Mouse (Mus musculus): ENCODE measurements around the gene Iars2.
"Not testable (repeated sequence)": the region's sequence is repeated elsewhere in the genome, so short reads cannot be mapped to it uniquely, and the experiment has no call there.

Gene Iars2

DNA sequence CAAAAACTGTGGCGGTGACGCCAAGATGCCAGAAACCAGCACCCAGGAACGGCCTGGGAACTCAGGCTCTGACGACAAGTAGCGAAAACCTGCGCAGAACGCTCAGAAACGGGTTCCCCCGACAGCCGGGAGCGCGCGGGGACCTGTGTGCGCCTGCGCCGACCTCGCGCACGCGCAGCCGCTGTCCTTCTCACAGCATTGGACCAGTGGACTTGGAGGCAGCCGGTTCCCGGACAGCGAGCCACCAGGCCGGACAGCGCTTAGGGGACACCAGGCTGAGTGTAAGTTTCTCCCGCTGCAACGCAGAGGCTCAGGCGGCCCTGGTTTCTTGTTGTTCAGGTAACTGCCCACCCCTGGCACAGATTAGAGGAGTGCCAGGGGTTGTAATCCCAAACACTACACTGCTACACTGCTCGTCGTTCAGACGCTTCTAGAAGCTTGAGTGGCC lies 2.8 kb upstream of the Iars2 start, which contains the start of gene Bpnt1:
TSS of gene Bpnt1 (plus strand) at position 167 of the 448 bp plus-strand sequence.
- DNase-seq (ENCODE audit: low spot score), result peak; percentile 88

DNA sequence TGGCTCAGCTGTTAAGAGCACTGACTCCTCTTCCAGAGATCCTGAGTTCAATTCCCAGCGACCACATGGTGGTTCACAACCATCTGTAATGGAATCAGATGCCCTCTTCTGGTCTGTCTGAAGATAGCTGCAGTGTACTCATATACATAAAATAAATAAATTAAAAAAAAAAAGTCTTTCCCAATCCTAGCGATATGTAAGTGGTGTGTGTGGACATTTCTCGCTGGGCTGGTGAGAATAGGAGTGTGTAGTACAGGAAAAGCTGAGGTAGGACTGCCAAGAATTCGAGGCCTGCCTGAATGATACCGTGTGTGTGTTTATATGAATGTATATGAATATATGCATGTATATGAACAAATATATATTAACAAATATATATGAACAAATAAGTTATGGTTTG lies 2.2 kb upstream of the Iars2 start:
- DNase-seq (ENCODE audit: low spot score), result no peak

DNA sequence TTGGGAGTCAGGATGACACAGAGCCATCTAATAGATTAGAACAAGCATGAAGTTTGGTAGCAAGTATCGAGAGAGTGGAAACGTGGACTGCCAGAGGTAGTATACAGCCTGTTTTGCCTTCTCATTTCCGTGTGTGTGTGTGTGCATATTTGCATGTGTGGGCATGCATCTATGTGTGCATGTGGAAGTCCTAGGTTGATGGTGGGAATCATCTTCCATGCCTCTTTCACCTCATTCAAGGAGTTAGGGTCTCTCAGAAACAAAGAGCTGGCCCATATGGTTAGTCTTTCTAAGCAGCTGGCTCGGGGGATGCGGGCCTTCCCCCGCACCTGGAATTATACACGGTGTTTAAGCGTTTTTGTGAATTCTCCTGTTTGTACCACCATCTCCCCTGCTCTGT lies 655 bp upstream of the Iars2 start:
- no peak for DNase-seq (ENCODE audit: low spot score)

DNA sequence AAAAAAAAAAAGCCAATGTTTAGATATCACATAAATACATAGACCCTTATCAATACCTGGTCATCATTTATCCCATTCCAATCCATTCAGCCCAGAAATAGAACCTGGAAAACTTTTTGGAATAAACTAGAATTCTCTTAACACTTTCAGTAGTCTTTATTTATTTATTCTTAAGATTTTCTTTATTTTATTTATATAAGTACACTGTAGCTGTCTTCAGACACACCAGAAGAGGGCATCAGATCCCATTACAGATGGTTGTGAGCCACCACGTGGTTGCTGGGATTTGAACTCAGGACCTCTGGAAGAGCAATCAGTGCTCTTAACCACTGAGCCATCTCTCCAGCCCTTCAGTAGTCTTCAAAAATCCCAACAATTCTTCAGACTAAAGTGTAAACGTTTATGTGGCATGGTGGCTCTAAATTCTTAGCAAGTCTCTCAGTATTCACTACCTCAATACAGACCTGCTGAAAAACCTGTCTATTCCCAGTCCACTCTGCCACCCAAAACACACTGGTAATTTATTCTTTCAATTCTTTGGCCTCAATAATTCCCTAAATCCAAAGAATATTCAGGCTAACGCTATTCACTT lies 1.3 kb downstream of the Iars2 start:
- not testable (repeated sequence) for DNase-seq (ENCODE audit: low spot score)

DNA sequence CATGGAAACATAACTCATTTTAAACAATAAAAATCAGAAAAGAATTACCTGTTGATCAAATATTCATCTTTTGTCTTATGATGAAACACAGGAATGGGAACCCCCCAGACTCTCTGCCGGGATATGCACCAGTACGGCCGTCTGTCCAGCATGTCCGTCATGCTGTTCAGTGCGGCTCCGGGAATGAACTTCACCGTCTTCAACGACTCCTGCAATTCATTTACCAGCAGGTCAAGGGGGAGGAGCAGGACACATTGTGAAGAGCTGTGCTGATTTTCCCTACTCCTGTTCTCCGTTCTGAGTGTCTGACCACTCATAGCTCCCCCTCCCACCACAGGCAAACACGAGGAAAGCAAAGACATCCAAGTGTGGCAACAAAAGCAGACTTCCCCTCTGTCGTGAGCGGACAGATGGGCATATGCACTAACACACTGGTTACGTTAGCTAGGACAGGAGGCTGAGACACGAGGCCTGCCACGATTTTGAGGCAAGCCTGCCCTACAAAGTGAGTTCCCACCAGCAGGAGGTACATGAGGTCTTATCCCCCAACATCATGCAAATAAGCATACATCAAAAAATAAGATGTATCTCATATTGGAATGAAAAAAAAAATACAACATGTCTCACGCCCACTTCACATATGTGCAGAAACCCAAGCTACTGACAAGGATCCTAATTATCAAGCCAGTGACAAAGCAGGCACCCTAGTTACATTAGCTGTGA lies 13.2 kb downstream of the Iars2 start:
- no peak for DNase-seq (ENCODE audit: low spot score)

DNA sequence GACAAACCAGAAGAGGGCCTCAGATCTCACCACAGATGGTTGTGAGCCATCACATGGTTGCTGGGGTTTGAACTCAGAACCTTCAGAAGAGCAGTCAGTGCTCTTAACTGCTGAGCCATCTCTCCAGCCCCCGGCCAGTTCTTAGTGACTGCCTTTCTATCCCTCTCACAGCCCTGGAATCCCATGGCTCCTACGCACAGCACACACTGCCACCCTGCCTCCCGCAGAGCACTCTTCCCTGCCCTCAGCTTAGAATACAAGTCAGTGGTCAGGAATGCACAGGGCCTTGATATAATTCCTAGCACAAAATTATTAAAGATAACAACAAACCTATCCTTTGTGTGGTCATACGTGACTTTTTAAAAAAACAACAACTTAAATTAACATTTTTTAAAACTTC lies 14.7 kb downstream of the Iars2 start:
- DNase-seq (ENCODE audit: low spot score), result no peak

DNA sequence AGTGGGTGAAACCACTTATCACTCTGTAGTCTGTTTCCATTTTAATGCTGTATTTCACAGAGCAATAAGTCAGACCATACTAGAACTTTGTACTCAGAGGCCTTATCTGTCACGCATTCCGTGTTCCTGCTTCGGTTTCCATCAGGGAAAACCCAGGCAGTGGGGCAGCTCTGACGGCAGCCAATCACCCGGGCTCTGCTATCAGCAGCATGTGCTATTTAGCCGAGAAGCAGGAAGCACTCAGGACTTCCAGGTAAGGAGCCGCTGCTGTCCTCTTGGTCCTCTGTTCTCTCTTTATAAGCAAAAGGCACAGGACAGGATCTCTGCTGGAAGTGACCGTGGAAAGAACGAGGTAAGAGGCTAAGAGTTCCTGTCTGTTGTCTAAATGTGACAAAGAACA lies 17.2 kb downstream of the Iars2 start:
- DNase-seq (ENCODE audit: low spot score), result no peak

DNA sequence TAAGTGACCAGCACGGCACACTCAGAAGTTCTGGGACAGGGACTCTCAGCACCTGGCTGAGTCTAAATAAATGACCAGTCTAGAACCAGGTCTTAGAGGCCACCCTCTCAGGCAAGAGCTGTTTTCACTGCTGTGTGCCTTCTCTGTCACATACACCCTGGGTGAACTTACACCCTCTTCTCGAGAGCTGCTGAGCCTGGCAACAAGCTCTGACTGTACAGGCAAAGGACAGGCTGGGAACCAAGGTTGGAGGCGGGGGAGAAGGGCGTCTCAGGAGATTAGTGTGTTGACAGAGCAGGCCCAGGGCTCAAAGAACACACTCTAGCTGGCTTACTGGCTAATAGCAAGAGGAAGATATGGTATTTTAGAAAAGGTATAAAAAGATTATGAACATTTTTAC lies 20.3 kb downstream of the Iars2 start:
- DNase-seq (ENCODE audit: low spot score), result peak; percentile 32

DNA sequence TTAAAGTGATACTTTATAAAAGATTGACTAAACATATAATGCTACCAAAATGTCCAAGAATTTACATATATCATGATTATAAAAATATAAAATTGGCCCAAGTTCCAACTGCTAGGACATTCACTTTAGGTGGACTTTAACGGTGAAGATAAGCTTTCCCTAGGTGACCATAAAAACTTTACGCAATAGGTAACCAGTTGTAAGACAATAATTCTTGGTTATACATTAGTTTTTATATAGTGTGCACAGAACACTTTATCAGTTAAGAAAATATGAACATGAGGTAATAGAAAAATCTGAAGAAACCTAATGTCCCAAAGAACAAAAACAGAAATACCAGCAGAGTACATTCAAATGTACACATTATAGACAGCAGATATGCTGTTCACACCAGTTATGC lies 20.9 kb downstream of the Iars2 start:
- DNase-seq (ENCODE audit: low spot score), result no peak

DNA sequence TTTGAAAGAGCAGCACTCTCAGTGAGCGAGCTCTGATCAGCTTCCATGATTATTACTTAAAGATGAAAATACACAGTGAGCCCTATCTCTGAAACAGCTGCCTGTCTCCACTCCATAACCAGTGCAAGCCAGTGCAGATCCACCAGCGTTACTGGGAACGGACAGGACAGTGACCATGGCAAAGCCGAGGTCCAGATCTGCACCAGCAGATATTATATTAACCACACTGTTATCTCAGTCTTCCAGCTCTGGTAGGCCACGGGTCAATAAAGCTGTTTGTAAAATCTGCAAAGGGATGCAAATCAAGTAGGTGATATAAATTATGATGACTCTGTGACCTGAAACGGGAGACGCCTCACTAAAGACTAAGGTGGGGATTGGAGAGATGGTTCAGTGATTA lies 21.6 kb downstream of the Iars2 start:
- no peak for DNase-seq (ENCODE audit: low spot score)

DNA sequence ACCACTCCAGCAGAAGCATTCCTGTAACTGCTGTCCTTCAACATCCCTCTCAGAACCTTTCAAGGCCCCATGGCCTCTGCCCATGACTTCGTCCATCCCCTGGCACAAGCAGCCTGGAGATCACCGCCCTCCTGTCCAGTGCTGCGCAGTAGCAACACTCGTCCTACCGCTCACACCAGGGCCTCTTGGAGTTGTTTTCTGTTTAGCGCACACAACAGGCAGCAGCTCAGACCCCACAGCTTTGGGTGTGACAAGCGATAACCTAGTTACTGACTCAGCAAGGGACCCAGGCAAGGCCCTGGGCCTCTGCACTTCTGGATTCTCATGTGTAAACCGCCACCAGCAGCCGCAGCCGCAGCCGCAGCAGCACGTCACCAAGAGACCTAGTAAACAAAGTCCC lies 22.4 kb downstream of the Iars2 start:
- DNase-seq (ENCODE audit: low spot score), result no peak

DNA sequence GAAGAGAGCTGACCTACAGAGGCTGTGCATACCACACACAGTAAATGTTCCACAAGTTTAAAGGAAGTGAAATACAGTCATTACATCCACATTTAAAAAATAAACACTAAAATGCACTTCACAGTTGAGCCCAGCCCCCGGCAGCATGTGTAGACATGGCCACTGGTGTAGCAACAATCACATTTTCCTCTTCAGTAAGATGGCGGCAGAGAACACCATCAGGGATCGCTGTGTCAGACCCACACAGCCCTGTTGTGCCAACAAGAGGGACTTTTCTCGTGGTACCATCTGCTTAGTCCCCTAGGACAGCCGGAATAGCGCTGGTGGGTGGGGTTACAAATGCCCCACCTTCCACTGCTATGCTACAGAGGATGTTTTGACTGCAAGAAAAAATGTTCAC lies 26.4 kb downstream of the Iars2 start:
- no peak for DNase-seq (ENCODE audit: low spot score)

DNA sequence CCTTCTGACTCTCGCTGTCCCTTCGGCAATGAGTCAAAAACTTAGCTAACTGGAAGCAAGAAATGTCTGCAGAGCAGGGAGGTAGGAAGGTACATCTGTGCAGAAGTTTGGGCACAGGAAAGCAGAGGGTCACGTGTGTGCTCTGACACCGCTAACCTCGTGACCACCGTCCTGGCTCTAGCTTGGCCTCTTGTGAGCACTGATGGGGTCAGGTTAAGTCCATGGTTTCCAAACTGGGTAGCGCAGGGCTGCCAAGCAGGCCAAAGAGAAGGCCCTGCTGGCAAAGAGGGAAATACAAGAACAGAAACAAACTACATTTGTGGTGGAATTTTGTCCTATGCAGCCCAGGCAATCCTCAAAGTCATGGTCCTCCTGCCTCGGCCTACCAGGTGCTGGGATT lies 30.7 kb downstream of the Iars2 start:
- no peak for DNase-seq (ENCODE audit: low spot score)

DNA sequence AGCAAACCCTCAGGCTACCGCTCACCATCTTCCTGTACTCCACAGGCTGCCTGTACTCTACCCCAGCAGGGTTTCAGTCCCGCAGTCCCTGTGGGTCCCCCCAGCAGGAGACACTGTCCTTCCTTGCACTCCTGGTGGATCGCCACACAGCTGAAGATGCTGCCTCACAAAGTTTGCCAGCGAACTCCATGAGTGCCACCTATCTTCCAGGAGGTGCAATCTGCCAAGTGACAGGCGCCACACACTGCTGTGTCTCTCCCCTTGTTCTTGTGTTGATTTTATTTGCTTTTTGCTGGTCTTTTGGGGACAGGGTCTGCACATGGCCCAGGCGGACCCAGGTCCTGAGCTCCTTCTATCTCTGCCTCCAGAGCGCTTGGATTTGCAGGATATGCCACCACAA lies 32.3 kb downstream of the Iars2 start:
- no peak for DNase-seq (ENCODE audit: low spot score)

DNA sequence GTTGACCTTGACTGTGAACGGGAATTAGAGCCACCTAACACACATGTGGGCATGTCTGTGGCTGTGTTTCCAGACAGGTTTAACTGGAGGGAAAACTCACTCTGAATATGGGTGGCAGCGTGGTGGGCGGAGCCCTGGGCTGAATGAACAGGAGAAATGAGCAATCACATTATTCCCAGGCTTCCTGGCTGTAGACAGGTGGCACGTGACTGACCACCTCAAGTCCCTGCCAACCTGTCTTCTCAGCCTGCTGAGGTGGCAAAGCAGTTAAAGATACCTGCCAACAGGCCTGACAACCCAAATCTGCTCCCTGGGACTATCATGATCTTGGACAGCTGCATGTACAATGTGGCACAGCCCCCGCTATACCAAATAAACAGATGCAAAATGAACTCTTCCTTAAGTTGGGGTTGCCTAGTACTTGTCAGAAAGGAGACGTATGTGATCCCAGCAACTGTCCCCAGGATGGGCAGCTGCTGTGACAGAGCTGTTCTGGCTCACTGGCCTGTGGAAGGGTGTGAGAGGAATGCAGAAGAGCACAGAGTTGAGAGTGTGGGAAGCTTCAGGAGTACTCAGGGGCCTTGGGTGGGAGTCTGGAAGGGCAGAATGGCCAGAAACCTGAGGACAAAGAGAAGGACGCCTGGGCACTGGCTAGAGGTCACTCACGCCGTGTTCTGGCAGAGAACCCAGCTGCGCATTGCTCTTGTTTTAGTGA lies 36.4 kb downstream of the Iars2 start:
- no peak for DNase-seq (ENCODE audit: low spot score)

DNA sequence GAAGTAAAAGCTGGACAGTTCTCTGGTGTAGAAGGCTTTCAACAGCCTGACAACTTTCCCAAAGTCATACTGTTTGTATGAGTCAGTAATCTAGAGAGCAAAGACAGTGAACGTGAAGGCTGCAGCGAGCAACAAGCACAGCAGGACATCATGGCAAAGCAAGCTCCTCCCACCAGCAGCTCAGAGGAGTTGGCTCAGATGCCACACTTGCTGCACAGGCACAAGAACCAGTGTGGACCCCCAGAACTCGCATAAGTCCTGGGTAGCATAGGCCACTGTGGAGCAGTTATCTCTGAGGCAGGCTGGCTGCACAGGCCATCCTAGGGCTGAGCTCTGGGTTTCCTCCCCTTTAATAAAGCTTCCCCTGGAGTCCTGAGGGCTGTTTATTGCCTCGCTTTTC lies 37.9 kb downstream of the Iars2 start:
- no peak for DNase-seq (ENCODE audit: low spot score)

DNA sequence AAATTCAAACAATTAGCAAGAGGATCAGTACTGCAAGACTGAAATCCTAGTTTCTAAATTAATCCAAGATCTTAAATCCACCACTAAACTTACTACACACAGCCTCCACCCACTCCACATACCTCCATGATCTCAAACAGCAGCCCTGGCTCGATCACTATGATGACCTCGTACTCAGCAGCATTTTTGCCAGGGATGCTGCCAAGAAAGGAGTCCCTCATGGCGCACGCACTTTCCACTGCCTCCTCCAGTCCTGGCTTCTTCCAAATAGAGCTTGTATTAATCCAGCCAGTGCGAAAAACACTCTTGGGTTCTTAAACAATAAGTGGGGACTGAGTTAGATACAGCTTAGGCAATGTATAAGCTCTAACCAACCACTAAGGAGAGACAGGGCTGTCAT lies 40.0 kb downstream of the Iars2 start:
- DNase-seq (ENCODE audit: low spot score), result no peak

DNA sequence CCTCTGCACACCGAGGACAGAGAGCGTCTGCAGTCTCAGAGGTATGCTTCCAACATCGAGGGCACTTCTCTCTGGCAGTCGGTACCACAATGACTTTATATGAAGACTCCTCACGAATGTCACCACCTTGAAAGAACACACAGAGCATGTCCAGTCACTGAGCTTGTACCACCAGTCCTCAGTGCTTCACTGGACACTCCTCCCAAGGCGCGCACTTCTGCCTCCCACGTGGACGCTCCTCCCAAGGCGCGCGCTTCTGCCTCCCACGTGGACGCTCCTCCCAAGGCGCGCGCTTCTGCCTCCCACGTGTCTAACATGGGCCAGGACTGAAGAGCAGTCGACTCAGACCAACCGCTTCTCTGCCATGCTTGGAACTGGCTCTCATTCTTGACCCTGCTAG lies 42.1 kb downstream of the Iars2 start:
- DNase-seq (ENCODE audit: low spot score), result no peak

DNA sequence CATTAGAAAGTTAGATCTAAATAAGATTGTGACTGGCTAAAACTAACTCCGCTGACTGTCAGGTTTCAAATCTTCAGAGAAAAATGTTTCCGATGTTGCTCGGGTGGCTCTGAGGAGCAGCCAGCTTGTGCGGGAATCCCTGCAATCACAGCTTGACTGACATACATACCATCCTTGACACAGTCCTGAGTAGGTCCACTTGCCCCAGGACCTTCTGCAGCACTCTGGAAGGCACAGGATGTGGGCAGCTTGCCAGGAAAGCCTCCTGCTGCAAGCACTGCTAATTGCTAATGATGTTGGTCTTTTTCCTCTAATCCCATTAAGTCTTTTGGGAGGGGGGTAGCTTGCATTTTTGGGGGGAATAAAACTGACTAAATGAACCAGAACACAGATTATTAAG lies 44.0 kb downstream of the Iars2 start:
- no peak for DNase-seq (ENCODE audit: low spot score)

DNA sequence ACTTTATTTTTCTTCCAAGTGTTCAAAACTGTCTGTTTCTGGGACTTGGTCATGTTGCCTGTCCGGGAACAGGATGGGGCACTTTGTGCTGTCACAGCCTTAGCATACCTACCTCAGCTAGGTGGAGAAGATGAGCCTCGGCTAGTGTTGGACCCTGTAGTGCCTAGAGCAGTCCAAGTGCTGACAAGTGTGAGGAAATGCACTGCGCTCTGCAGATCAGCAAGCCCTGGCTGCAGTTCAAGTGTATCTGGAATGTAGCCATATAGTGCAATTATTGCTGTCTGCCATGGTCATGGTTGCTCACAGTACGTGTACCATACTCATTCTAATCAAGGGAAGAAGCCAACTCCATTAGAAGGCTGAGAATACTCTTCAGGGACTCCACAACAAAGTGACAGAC lies 44.5 kb downstream of the Iars2 start:
- no peak for DNase-seq (ENCODE audit: low spot score)

DNA sequence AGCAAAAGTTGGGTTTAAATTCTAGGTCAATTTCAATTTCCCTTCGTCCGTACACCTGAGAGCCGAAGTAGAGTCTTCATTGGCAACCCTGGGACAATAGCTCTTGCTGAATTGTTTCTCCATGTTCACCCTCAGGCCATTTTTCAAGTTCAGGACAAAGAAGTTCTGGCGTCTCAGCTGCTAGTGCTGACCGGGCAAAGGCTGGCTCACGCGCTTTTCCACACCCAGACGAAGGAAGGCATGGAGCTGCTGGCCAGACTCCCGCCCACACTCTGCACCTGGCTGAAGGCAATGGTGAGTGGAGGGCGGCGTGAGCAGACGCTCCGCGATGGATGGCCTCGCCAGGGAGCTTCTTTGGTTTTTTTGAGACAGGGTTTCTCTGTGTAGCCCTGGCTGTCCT lies 45.9 kb downstream of the Iars2 start:
- DNase-seq (ENCODE audit: low spot score), result no peak

DNA sequence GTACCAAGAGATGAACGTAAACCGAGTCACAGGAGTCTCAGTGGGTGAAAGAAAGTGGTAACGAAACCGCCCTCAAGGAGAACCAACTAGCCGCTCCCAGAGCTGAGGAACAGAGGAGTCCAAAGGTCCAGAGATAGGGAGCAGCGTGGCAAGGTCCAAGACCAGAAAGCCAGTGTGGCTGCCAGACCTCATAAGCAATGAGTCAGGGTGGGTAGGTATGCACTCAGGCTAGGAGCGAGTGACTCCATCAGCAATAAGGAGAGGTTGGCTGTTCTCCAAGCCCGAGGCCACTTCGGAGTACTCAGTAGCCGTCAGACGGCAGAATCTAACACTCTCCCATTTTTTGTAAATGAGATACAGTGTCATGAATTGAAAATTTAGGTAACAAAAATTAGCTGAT lies 46.4 kb downstream of the Iars2 start:
- peak; percentile 28 for DNase-seq (ENCODE audit: low spot score)

DNA sequence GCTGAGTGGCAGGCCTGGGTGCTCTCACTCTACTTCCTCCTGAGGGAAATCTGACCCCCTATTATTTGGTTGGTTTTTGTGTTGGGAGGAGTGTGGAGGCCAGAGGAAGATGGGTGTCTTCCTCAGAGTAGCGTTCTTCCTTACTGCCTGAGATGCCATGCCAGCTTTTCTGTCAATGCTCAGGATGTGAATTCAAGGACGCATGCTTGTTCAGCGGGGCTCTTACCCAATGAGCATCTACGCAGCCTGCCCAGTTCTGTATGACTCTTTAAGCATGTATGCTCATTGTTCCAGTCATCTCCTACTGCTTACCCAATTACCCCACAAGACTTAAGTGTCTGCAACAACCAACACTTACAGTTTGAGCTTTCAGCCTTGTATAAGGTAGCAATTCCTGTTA lies 48.6 kb downstream of the Iars2 start:
- DNase-seq (ENCODE audit: low spot score), result no peak

Data from ovary, adult 18-20 months (tissue).